Mouse (Mus musculus) activated CD4-positive, CD25-positive, alpha-beta regulatory T cell, adult 4 months (primary cell): ENCODE results near the gene Ddx50. TPM values are rescaled to one million over a fixed set of nuclear protein-coding genes. Genes with fewer than 3 reads are reported as not detected.
"Not testable (repeated sequence)": the region's sequence is repeated elsewhere in the genome, so short reads cannot be mapped to it uniquely, and the experiment has no call there.

Experiments
- ATAC-seq: one replicate; pipeline ENCODE4 v1.8.0; 2017
- polyA plus RNA-seq, 2 experiments: library from polyadenylated mRNA; unstranded; fragments of 100-300 nt; shearing (Covaris generic); gene quantifications; one replicate each; pipeline ENCODE4 v1.2.1; 2017

Gene Ddx50
- polyA plus RNA-seq, 2 experiments from 2014 or later: 91.8 to 100.0 TPM

DNA sequence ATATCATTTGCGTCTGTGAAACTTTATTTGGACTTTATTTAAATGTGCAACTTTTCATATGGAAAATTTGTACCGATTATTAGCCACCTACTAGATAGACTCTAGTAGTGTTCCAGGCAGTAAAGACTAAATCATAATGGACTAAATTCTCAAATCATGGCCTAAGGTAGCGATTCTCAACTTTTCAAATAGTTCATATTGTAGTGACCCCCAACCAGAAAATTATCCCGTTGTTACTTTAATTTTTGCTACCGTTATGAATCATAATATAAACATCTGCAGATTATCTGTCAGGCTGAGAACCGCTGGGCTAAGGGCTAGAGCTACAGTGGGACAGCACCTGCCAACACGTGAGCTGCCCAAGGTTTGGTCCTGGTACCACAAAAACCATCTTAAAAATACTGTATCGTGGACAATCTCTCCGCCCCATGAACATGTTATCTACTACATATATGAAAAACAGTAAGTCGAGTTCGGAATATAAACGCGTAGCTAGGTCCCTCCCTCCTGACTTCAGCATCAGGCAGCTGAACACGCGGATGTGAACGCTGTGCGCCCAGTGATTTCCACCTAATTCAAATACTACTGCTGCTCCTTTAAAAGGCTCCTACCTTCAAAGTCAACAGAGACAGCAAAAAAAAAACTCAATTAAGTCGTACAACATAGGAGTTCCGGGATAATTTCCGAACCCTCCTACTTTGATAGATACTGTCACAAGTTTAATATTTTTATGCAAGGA, 49.8 kb downstream of the Ddx50 start:
- peak; percentile 21 for ATAC-seq

DNA sequence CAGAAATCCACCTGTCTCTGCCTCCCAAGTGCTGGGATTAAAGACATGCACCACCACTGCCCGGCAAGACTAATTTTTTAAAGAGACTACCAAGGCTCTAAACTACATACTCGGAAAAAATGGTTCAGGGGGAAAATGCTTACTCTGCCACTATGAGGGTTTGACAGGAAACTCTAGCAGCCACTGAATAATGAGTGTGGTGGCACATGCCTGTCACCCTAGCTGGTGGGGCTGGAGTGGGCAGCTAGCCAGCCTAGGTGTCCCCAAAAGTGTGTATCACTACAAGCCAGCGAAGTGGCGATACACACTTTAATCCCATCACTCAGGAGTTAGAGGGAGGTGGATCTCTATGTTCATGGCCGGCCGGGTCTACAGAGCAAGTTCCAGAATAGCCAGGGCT, 51.0 kb downstream of the Ddx50 start:
- peak; percentile 33 for ATAC-seq

DNA sequence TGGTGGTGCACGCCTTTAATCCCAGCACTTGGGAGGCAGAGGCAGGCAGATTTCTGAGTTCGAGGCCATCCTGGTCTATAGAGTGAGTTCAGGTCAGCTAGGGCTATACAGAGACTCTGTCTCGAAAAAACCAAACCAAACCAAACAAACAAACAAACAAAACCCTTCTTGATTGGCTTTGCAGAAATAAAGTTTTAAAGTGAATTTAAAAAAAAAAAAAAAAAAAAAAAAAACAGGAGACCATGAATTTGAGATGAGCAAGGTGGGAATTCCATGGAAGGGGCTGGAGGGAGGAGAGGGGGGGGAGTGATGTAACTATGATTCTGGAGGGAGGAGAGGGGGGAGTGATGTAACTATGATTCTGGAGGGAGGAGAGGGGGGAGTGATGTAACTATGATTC, 51.7 kb downstream of the Ddx50 start:
- not testable (repeated sequence) for ATAC-seq

DNA sequence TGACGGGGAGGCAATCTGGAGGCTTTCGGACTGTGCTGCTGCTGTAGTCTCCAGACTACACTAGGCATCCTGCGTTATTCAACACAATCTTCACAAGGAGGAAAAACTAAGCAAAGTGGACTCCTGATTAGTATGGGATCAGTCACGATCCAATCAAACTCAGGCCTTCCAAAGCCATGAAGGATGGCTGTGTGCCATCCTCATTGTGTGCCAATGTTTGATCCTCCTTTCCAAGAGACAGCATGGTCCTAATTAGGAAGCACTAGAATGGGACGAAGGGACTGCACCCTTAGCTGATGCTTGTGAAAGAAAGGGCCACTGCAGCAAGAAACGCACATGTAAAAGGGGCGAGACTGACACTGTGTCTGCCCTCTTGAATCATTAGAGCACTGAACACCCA, 58.5 kb downstream of the Ddx50 start:
- ATAC-seq: no peak

DNA sequence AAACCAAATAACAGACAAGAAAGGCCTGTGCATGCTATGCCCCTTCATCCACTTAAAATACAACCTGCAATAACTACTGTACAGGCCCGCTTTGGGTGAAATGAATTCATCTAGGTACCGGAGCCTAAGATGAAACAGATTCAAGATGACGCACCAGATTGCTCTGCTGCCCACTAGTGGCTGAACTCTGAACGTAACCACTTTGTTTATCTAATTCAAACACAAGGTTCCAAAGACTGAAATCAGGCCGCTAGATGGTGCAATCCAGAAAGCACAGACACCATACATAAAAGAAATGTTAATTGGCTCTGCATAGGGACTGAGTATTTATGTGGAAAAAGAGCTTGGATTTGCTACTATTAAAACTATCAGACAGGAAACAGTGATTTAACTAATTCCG, 60.8 kb downstream of the Ddx50 start:
- peak; percentile 98 for ATAC-seq

DNA sequence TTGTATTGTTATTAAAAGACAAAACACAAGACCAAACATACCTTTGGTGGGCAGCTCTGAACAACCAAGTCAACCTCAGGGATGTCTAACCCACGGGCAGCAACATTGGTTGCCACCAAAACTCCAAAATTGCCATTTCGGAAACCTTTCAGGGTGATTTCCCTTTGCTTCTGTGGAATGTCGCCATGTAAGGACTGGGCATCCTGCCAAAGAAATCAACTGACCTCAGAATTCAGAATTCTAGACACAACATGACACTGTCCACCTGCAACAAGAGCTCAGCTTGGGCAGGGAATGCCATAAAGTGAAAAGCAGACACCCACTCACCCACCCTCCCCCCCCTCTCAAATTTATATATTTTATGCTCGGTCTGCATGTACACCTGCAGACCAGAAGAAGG, 62.4 kb downstream of the Ddx50 start:
- ATAC-seq: no peak

DNA sequence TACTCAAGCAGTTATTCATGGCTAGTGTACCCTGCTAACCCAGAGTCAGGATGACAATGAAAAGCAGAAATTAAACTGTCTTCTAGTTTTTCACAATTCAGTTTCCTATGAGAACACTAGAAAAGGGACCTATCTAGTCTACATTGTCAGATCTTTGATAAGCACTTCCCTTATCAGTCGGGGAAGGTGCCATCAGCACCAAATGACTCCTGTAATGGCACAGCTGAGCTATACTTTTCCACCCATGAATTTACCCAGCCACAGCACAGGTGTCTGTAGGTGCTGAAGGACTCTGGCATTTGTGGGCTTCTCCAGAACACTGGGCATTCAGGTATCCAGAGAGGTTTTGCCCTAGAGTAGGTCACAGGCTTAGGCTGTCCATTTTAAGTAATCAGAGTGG, 67.8 kb downstream of the Ddx50 start:
- no peak for ATAC-seq

DNA sequence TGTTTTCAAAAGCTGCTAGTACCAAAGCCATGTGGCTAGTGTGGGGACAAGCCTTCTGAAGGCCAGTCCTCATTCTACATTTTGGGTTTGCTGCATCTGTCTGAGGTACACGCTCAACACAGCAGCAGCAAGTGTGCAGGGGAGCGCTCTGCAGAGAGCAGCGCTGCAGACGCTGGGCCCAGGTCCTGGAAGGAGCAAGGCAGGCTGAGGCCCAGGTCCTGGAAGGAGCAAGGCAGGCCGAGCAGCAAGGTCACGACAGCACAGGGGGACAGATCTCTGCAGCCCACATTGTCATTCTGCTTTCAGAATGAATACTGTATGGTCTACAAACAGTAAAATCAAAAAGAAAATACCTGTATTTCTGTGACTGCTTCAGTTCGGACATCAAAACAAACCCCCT, 68.3 kb downstream of the Ddx50 start:
- ATAC-seq: no peak

DNA sequence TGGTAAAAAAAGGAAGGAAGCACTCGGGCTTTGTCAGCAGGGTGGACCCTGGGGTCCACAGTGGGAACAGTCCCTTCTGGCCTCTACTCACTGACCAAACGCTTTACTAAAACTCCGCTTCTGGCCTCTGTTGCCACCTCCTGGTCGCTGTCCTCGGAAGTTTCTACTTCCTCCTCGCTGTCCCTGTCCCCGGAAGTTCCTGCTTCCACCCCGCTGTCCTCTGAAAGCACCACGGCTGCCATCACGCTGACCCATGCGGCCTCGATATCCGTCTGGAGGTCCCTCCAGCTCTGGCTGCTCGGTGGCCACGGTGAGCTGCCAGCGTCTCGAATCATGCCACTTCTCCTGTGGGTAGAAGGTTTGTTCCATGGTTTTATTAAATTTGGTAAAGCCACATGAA, 68.8 kb downstream of the Ddx50 start:
- ATAC-seq: no peak

DNA sequence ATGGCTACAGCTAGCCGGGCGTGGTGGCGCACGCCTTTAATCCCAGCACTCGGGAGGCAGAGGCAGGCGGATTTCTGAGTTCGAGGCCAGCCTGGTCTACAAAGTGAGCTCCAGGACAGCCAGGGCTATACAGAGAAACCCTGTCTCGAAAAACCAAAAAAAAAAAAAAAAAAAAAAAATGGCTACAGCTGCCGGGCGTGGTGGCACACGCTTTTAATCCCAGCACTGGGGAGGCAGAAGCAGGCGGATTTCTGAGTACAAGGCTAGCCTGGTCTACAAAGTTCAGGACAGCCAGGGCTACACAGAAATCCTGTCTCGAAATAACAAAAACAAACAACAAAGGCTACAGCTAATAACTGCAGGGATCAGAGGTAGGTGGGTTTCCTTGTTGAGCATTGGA, 71.9 kb downstream of the Ddx50 start:
- not testable (repeated sequence) for ATAC-seq

DNA sequence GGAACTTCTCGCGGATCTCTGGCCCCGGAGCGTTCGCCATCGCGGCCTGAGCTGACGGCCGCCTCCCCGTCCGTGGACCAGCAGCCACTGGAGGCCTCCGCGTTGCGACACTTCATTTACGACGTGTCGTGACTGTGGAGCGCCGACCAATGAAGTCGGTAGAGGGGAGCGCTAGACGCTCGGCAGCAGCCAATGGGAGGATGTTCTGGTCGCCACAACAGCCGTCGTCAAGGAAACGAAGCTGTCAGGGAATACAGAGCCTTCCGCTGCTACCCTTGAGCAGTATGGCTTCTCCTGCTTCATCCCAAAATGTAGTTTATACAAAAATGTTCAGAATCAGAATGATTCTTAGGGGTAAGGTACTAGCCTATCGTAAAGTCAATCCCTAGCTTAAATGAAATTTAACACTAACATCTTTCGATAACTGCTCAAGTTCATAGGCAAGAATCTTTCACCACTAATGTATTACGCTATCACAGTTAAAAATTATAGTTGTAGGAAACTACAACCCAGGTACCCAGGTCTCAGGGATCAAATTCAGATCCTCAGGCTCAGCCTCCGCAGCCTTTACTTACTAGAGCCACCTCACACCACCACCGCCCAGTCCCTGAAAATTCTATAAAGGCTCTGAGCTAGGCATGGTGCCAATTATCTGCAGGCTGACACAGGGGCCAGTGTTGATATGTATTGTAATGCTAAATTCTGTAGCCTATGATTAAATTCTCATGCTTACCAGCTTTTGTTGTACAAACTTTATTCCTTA, 72.5 kb downstream of the Ddx50 start, which contains the start of gene Kif1bp:
Gene Kif1bp (minus strand): TSS at position 120 of the 763 bp plus-strand sequence.
- peak; percentile 98 for ATAC-seq

DNA sequence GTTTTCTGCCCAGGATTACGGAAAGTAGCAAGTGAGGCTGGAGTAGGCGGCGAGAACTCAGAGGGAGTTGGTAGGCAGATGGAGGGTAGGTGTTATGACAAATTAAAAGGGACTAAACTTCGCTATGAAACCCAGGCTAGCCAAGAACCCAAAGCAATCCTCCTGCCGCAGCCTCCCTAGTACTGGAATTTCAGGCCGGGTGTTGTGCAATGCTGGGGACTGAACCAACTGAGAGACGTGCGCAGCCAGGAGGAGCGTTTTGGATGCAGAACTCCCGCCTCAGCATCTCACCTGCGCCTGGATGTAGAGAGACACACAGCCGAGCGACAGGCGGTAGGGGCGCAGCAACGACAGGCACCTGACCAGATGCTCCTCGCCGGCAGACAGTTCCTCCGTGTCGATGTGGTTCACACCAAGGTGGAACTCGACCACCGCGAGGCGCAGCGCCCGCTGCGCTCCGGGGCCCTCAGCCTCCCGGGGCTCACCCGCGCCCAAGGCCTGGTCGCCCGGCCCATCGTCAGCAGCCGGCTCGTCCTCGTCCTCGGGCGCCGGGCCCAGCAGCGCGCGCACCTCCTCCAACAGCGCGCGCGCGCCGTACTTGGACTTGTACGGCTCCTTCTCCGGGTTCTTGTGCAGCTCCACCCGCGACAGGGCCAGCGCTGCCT, 73.2 kb downstream of the Ddx50 start:
- peak; percentile 50 for ATAC-seq

DNA sequence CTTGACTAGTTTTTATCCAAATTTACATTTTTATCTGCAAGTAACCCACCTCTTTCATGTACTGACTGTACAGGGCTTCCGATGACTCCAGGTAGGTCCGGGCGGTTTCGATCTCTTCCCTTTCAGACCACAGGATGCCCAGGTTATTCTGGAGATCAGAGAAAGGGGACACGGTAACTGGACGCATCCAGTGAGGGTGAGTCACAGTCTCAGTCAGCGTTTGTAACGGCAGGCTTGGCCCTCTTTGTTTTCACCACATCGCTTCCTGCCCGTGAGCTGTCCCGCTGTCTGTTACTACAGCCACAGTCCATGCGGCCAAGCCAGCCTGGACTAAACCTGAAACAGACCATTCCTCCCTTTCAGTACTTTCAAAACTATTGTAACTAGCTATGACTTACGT, 76.0 kb downstream of the Ddx50 start:
- no peak for ATAC-seq

DNA sequence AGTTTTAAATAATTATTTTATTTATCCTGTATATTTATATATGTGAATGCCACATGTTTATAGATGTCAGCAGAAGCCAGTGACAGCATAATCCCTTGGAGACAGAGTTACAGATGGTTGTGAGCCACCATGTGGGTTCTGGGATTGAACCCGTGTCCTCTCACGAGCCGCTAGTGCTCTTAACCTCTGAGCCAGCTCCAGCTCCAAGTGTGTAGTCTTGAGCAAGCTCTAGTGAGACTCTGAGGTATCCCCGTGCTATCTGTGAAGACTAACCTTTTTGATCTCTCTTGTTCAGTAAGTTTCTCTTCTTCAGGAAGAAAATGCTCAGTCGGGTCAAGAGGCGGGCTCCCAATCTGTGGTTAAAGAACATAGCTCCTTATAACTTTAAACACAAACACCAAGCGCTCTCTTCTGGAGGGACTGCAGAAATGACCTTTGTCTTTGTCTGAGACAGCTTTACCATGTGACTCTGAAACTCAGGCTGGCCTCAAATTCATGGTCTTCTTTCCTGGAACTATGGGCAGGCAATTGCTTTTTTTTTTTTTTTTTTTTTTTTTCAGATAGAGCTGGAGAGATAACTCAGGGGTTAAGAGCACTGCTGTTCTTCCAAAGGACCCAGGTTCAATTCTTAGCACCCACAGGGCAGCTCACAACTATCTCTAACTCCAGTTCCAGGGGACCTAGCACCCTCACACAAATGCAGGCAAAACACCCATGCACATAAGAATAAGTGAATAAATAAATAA, 80.7 kb downstream of the Ddx50 start:
- ATAC-seq: no peak

DNA sequence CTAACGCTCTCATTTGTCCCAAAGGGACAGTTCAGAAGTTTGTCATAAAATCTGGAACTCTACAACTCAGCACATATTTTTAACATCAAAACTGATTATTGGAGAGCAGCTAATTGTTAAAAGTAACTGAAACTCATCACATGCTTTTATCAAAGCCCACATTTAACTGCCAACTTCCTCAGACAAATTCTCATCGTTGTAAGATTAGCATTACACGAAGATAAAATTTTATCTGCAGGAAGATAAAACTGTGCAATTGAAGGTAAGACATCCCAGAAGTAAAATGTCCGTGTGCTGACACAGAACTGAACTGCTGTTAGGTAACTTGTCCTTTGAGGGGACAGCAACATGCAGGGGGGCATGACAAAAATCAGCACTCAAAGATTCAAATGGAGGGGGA, 82.2 kb downstream of the Ddx50 start:
- ATAC-seq: no peak

Other genes with a start within 250 kb of the Ddx50 start
- under 1 TPM in 1 of 2 experiments, not detected in 1; 0.16 TPM for gene Hkdc1, start 228.7 kb downstream of the Ddx50 start, polyA plus RNA-seq
- not detected for gene 4930507D05Rik, start 201.7 kb downstream of the Ddx50 start, polyA plus RNA-seq
- 1 to 10 TPM; 9.0 to 10.0 TPM for gene Supv3l1, start 201.5 kb downstream of the Ddx50 start, polyA plus RNA-seq
- gene Vps26a, start 164.4 kb downstream of the Ddx50 start, polyA plus RNA-seq: 10 to 100 TPM; 68.8 to 72.1 TPM
- 1,000 to 10,000 TPM; 1,983 to 1,991 TPM for gene Srgn, start 123.8 kb downstream of the Ddx50 start, polyA plus RNA-seq
- gene Kif1bp, start 72.8 kb downstream of the Ddx50 start, polyA plus RNA-seq: 1 to 10 TPM; 4.1 to 6.0 TPM
- gene Ddx21, start 48.9 kb downstream of the Ddx50 start, polyA plus RNA-seq: 10 to 100 TPM; 54.1 to 60.2 TPM
- 1 to 10 TPM; 1.5 TPM for gene Stox1, start 74.9 kb upstream of the Ddx50 start, polyA plus RNA-seq
- 100 to 1,000 TPM; 111 to 132 TPM for gene Ccar1, start 141.1 kb upstream of the Ddx50 start, polyA plus RNA-seq